Comparison of ENCODE assay signal across 8 mouse cellular contexts in genomic region chr16:11983616-11984270, GRCm38 (mm10). TPM values are rescaled to one million over a fixed set of nuclear protein-coding genes. Genes with fewer than 3 reads are reported as not detected.
DNase-seq lines count a peak whose midpoint lies in the region; ATAC-seq and TF ChIP-seq lines count a peak whose summit lies in the region.

Shisa9 (plus strand) TSS chr16:11984113.

- H3K4me2 ChIP-seq in forebrain, embryonic 11.5 days (ENCODE audit: low read depth, low read length, severe bottlenecking): peak within 1 kb of the TSS; percentile 96
- peak within 1 kb of the TSS; percentile 92 for H3K4me2 ChIP-seq in hindbrain, postnatal 0 days (ENCODE audit: low read depth, low read length)
- H3K4me2 ChIP-seq in limb, embryonic 13.5 days (replicated peaks): peak within 1 kb of the TSS; percentile 96
- H3K4me2 ChIP-seq in neural tube, embryonic 13.5 days: peak within 1 kb of the TSS; percentile 97

- H3K27ac ChIP-seq in forebrain, embryonic 11.5 days (ENCODE audit: low read depth, low read length): no peak within 1 kb of the TSS
- peak within 1 kb of the TSS; percentile 69 for H3K27ac ChIP-seq in hindbrain, postnatal 0 days
- no peak within 1 kb of the TSS for H3K27ac ChIP-seq in limb, embryonic 13.5 days
- H3K27ac ChIP-seq in neural tube, embryonic 13.5 days (replicated peaks): no peak within 1 kb of the TSS

- H3K36me3 ChIP-seq in forebrain, embryonic 11.5 days (ENCODE audit: control insufficient read depth, insufficient read depth, low read length): no peaks in the 10 kb centered on the region
- no peaks in the 10 kb centered on the region for H3K36me3 ChIP-seq in hindbrain, postnatal 0 days (ENCODE audit: insufficient read depth, low read length)
- no peaks in the 10 kb centered on the region for H3K36me3 ChIP-seq in limb, embryonic 13.5 days
- H3K36me3 ChIP-seq in neural tube, embryonic 13.5 days: no peaks in the 10 kb centered on the region

- peak within 1 kb of the TSS; percentile 52 for H3K4me3 ChIP-seq in forebrain, embryonic 11.5 days (ENCODE audit: low read depth, low read length)
- peak within 1 kb of the TSS; percentile 76 for H3K4me3 ChIP-seq in hindbrain, postnatal 0 days (ENCODE audit: low read length)
- H3K4me3 ChIP-seq in limb, embryonic 13.5 days: peak within 1 kb of the TSS; percentile 60
- peak within 1 kb of the TSS; percentile 62 for H3K4me3 ChIP-seq in neural tube, embryonic 13.5 days

- TF ChIP-seq CTCF in hindbrain, postnatal 0 days (IDR thresholded peaks at IDR 0.05; ENCODE audit: low read depth): peak; percentile 39

- peak; percentile 68 for ATAC-seq in forebrain, embryonic 11.5 days (replicated peaks; ENCODE audit: low FRiP score)
- ATAC-seq in hindbrain, postnatal 0 days: peak; percentile 86
- ATAC-seq in limb, embryonic 13.5 days (ENCODE audit: low FRiP score, low read depth): peak; percentile 81
- peak; percentile 74 for ATAC-seq in neural tube, embryonic 13.5 days (ENCODE audit: low read depth)

- peak within 1 kb of the TSS; percentile 39 for H3K9ac ChIP-seq in forebrain, embryonic 11.5 days (ENCODE audit: low read length)
- peak within 1 kb of the TSS; percentile 63 for H3K9ac ChIP-seq in hindbrain, postnatal 0 days (replicated peaks; ENCODE audit: low read length)
- H3K9ac ChIP-seq in limb, embryonic 13.5 days: peak within 1 kb of the TSS; percentile 70
- peak within 1 kb of the TSS; percentile 74 for H3K9ac ChIP-seq in neural tube, embryonic 13.5 days

- peak; percentile 30 to 59 for DNase-seq in cerebellum, postnatal 4 days (ENCODE audit: low spot score in 2 of 2)
- no peak for DNase-seq in cerebellum, adult 11 months
- peak; percentile 78 for DNase-seq in Muller cell, postnatal 12 days (ENCODE audit: inconsistent ontology term)
- DNase-seq in forebrain, embryonic 11.5 days (ENCODE audit: low spot score): peak; percentile 76
- peak; percentile 81 for DNase-seq in hindbrain, postnatal 0 days (ENCODE audit: low spot score)
- DNase-seq in gastrocnemius, postnatal 25 days: no peak

- H3K27me3 ChIP-seq in forebrain, embryonic 11.5 days (ENCODE audit: control insufficient read depth, insufficient read depth, low read length): peaks cover 54% of the 10 kb centered on the region
- H3K27me3 ChIP-seq in hindbrain, postnatal 0 days (ENCODE audit: insufficient read depth, low read length): no peaks in the 10 kb centered on the region
- H3K27me3 ChIP-seq in limb, embryonic 13.5 days: peaks cover 96% of the 10 kb centered on the region
- peaks cover 71% of the 10 kb centered on the region for H3K27me3 ChIP-seq in neural tube, embryonic 13.5 days

- no peaks in the 10 kb centered on the region for H3K9me3 ChIP-seq in forebrain, embryonic 11.5 days (ENCODE audit: control insufficient read depth, low read length)
- no peaks in the 10 kb centered on the region for H3K9me3 ChIP-seq in hindbrain, postnatal 0 days (ENCODE audit: low read length)
- no peaks in the 10 kb centered on the region for H3K9me3 ChIP-seq in limb, embryonic 13.5 days
- no peaks in the 10 kb centered on the region for H3K9me3 ChIP-seq in neural tube, embryonic 13.5 days

- 0 out of 2 replicates have a peak, but pooled peaks cover 7% of the 10 kb centered on the region for H3K4me1 ChIP-seq in forebrain, embryonic 11.5 days (replicated peaks; ENCODE audit: control insufficient read depth, insufficient read depth, low read length)
- peaks cover 18% of the 10 kb centered on the region for H3K4me1 ChIP-seq in hindbrain, postnatal 0 days (ENCODE audit: insufficient read depth, low read length)
- H3K4me1 ChIP-seq in limb, embryonic 13.5 days: peaks cover 16% of the 10 kb centered on the region
- H3K4me1 ChIP-seq in neural tube, embryonic 13.5 days (replicated peaks): peaks cover 31% of the 10 kb centered on the region

- 2% methylated on average over 42 of the region's 42 CpGs for WGBS in forebrain, embryonic 11.5 days
- under 1% methylated on average over 37 of the region's 42 CpGs for WGBS in hindbrain, postnatal 0 days
- under 1% methylated on average over 38 of the region's 42 CpGs for WGBS in limb, embryonic 13.5 days
- under 1% methylated on average over 37 of the region's 42 CpGs for WGBS in neural tube, embryonic 13.5 days

RNA-seq across cellular contexts. Expression of gene Shisa9, which starts in this region (rescaled TPM):
- 0.72 and 0.86 TPM in 2 replicates for polyA plus RNA-seq in forebrain, embryonic 11.5 days (2014; fragmentation: Nextera tagmentation; extraction: Ambion mirVana)
- 75.1 and 85.6 TPM in 2 replicates for total RNA-seq in hindbrain, postnatal 0 days (2014; rRNA removed)
- 20.9 and 22.5 TPM in 2 replicates for polyA plus RNA-seq in hindbrain, postnatal 0 days (2015; fragmentation: Nextera tagmentation; extraction: Ambion mirVana)
- polyA plus RNA-seq in limb, embryonic 13.5 days (2015; fragmentation: Nextera tagmentation; extraction: Ambion mirVana): 0.97 and 1.1 TPM in 2 replicates
- 3.0 and 3.7 TPM in 2 replicates for polyA plus RNA-seq in neural tube, embryonic 13.5 days (2015; fragmentation: Nextera tagmentation; extraction: Ambion mirVana)
- total RNA-seq in gastrocnemius, postnatal 25 days (2021): not detected

Comparison
In these comparisons a context has a peak if more than half of its experiments do, and no peak if none do; other contexts are left out.
1. RNA of gene Shisa9 (total RNA-seq): 75.1 to 85.6 TPM in hindbrain, postnatal 0 days; not detected in gastrocnemius, postnatal 25 days; every median in the first group is over 10 times any median in the second.
2. DNase-seq: peak in cerebellum, postnatal 4 days (2 of 2), Muller cell, postnatal 12 days (single experiment) and hindbrain, postnatal 0 days (single experiment); none in cerebellum, adult 11 months (single experiment) and gastrocnemius, postnatal 25 days (single experiment).
3. Peak in DNase-seq, ATAC-seq, H3K4me3 ChIP-seq, H3K9ac ChIP-seq and H3K4me2 ChIP-seq in forebrain, embryonic 11.5 days; RNA of the gene not detected or under 1 TPM.
4. Peak in every context shown above with its lines, with median percentiles within 50 percentile points of each other: ATAC-seq, H3K4me2 ChIP-seq, H3K4me3 ChIP-seq and H3K9ac ChIP-seq.